Mouse (Mus musculus) c-Kit-negative CD71-positive TER-119-positive erythroid progenitor cells, embryonic 14.5 days (primary cell): ENCODE data around the gene Purb.
A peak's percentile ranks its signal among the peaks of the same experiment; 100 is the strongest.
"Not testable (repeated sequence)": the region's sequence is repeated elsewhere in the genome, so short reads cannot be mapped to it uniquely, and the experiment has no call there.

ENCODE experiments used
- DNase-seq: peaks from one replicate; pipeline ENCODE4 v3.0.0-alpha.2; 2013; ENCODE audit warnings: low read depth, low spot score

Gene Purb

DNA sequence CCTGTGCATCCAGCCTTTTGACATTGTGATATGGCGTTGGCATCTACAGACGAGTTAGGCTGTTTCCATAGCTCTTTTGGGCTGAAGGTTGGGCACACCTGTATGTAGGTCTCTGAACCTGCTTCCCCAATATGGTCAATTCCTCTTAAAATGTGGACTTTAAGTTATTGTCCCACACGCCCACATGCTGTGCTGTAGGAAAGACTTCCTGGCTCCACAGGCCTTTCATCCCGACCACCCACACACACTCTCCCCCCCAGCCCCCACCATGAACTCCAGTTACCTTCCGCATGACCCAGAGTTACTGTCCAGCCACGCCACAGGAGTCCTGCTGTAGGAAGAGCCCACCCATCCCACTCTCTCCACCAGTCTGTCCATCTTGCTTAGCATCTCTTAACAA, 11.2 kb upstream of the Purb start:
- DNase-seq: no peak

- DNase-seq: no peak
Measured at GRCm38 (mm10) chr11:6484244-6484959, 8.7 kb upstream of the Purb start.

GRCm38 (mm10) chr11:6483103-6483502, 7.4 kb upstream of the Purb start:
- DNase-seq: no peak

- DNase-seq: no peak
Measured at GRCm38 (mm10) chr11:6481669-6482185, 6.0 kb upstream of the Purb start.

DNA sequence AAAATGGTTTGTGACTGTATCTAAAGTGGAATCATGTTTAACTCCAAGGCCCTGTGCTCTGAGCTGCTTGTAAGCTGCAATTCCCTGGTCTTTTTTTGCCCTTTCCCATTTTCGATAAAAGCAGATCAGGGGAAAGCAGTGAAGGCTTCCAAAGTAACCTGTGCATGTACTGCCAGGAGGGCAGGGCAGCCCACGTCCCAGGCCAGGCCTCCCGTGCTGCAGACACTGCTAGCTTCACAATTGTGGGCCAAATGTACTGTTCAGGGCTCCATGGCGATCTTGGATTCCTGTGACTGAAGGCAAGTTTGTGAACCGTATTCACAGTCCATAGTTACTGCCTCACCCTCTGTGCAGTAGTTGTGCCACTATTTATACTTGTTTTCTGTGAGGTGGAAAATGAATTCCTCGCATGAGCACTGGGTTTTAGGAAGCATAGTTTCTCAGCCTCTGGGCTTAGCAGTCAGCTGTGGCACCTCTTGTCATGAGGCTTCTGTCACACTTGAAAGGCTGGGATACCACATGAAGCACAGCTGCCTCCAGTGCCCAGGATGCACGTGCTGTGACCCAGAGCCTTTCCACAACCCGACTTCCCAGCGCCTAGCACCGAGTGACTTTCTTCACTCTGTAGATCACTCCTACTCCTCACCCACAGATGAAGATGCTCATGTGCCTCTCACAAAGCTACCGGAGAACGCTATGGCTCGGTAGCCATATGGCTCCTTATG, 5.1 kb upstream of the Purb start:
- DNase-seq: no peak

- DNase-seq: no peak
Measured at GRCm38 (mm10) chr11:6480191-6480590, 4.5 kb upstream of the Purb start.

- no peak for DNase-seq
Measured at GRCm38 (mm10) chr11:6479231-6479630, 3.5 kb upstream of the Purb start.

DNA sequence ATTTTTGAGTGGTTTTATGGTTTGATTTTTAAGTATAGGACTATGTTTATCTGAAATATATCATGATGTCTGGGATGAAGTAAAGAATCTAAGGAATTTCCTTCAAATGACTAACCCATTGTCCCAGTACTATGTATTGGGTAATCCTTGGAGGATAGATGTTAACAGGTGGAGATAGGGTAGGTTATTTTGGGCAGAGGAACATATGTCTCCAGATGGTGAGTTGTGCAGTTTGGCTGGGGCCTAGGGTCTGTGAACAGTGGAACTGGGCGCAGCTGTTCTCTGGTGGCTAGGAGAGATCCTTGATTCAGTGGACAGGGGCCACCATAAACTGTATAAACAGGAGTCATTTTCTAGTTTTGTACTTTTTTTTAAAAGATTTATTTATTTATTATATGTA, 1.6 kb upstream of the Purb start:
- DNase-seq: no peak

DNA sequence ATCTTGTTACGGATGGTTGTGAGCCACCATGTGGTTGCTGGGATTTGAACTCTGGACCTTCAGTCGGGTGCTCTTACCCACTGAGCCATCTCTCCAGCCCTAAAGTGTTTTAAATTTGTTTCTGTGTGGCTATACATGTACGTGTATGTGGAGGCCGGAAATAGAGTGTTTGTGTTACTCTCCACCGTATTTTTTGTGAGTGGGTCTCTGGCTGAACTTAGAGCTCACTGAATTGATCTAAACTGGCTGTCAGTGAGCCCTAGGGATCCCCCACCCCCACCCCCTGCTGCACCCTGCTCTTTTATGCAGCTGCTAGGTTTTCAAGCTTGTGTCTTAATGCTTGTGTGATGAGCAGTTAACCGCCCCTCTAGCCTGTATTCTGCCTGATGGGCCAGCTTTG, 1.2 kb upstream of the Purb start:
- no peak for DNase-seq

GRCm38 (mm10) chr11:6474874-6475731, 614 bp downstream of the Purb start:
- no peak for DNase-seq

DNA sequence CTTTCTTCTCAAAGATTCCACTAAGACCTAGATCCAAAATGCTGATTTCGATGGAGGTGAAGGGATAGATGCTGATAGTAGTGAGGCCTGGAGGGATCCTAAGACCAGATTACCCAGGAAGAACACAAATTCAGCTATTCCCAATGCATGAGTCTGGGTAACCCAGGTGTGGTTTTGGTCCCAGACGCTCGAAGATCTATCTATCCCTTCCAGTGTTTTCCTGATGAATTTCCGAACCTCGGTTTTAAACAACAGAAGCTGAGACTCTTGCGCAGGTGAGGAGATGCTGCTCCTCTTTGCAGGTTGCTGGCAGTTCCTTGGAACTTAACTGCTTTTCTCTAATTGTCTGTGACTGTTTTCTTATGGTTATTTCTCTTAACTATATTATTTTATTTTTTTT, 1.3 kb downstream of the Purb start:
- no peak for DNase-seq

DNA sequence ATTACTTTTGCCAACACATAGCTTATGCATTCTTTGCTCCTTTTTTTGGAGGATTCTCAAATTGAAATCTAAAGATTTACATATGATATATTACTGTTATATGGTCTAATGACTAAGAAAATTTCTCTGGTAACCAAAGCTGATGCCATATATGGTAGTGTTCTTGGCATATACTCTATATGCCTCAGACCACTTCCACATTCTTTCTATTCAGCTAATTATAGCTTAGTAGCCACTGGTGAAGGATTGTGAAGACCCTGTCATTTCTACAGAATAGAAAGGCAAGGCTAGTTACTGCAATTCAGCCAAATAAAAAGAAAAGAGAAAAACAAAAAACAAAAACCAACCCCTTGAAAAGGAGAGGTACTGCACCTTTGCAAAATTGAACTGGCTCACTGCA, 3.6 kb downstream of the Purb start:
- no peak for DNase-seq

- no peak for DNase-seq
Measured at GRCm38 (mm10) chr11:6471493-6471892, 4.2 kb downstream of the Purb start.

- no peak for DNase-seq
Measured at GRCm38 (mm10) chr11:6471054-6471453, 4.7 kb downstream of the Purb start.

- DNase-seq: no peak
Measured at GRCm38 (mm10) chr11:6468541-6468940, 7.2 kb downstream of the Purb start.

DNA sequence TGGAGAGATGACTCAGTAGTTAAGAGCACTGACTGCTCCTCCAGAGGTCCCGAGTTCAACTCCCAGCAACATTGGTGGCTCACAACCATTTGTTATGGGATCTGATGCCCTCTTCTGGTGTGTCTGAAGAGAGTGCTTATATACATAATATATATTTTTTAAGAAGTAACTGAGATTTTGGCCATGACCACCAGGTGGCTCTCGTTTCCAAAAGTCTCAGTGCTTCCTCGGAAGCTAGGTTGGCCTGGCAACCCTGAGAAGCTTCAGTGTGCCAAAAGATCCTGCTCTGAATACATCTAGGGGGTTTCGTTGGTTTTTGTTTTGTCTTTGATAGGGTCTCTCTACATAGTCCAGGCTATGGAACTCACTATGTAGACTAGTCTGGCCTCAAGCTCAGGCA, 10.6 kb downstream of the Purb start:
- peak; percentile 44 for DNase-seq

- DNase-seq: no peak
Measured at GRCm38 (mm10) chr11:6463159-6463837, 12.4 kb downstream of the Purb start.

GRCm38 (mm10) chr11:6456083-6456482, 19.6 kb downstream of the Purb start:
- no peak for DNase-seq

DNA sequence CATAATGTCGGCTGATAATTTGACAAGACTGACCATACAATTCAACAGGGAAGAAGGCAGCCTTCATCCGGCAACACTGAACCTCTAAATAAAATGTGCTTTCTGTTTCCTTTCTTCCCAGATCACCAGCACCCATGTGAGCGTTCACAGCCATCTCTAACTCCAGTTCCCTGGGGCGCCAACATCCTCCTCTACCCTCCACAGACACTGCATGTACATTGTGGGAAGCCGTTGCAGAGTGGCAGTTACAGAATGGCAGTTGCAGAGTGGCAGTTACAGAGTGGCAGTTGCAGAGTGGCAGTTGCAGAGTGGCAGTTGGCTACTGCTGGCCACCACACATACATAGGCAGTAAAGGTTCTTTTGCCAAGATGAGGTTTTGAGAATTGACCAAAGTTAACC, 27.6 kb downstream of the Purb start:
- DNase-seq: not testable (repeated sequence)

DNA sequence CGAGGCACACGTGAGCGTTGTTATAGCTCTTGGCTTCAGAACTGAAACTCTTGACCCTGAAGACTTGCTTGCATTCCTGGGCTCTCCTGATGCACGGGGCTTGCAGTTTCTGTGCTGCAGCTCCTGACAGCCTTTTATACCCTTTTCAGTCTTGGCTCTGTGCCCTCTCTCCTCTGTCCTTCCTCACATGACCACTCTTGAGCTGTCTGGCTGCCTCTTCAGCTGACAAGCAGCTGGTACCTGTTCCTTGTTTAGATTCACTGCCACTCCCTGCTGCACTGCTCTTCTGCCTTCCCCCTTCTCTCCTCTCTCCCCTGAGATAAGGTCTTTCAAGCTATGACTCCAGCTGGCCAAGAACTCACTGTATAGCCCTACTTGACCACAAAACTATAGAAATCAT, 28.2 kb downstream of the Purb start:
- DNase-seq: no peak

DNA sequence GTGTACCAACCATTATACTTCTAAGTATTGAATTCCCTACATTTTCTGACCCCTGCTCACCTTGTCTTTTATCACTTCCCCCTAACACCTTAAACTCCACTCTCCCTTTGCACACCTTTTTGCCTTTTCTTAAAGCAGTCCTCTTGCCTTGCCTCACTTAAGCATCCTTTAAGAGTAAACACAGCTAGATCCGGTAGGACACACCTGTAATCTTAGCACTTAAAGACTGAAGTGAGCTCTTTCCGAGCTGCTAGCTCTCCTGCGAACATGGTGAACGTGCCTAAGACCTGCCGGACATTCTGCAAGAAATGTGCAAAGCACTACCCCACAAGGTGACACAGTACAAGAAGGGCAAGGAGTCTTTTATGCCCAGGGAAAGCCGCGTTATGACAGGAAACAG, 29.8 kb downstream of the Purb start:
- no peak for DNase-seq

- DNase-seq: no peak
Measured at GRCm38 (mm10) chr11:6445441-6445840, 30.3 kb downstream of the Purb start.
